Mouse (Mus musculus) heart, adult 2 months (tissue): ENCODE data around the gene Mrpl21. TPM values are rescaled to one million over a fixed set of nuclear protein-coding genes. Genes with fewer than 3 reads are reported as not detected.

ENCODE experiments used
- DNase-seq, 2 experiments: peaks; one replicate each; pipeline ENCODE4 v3.0.0; 2021
- H3K27ac ChIP-seq: fragments of 200-600 bp; 2 replicates; pipeline ENCODE4 v1.8.1; 2022
- H3K27me3 ChIP-seq: fragments of 200-500 bp; 2 replicates; pipeline ENCODE4 v1.6.1; 2012; ENCODE audit warnings: mild to moderate bottlenecking, low read length, inconsistent platforms, mixed read lengths; ENCODE audit not compliant: control insufficient read depth, insufficient read depth
- H3K36me3 ChIP-seq: fragments of 200-500 bp; 2 replicates; pipeline ENCODE4 v1.6.1; 2012; ENCODE audit warnings: low read length, inconsistent platforms; ENCODE audit not compliant: control insufficient read depth, insufficient read depth
- H3K4me1 ChIP-seq: fragments of 200-500 bp; 2 replicates; pipeline ENCODE4 v1.6.1; 2011; ENCODE audit warnings: low read length; ENCODE audit not compliant: control insufficient read depth, insufficient read depth
- H3K4me3 ChIP-seq: fragments of 200-600 bp; 2 replicates; pipeline ENCODE4 v1.8.1; 2022
- H3K79me2 ChIP-seq: fragments of 200-500 bp; replicated peaks from 2 replicates; pipeline ENCODE4 v1.6.1; 2012; ENCODE audit warnings: mild to moderate bottlenecking, inconsistent platforms, low read length, moderate library complexity, mixed read lengths; ENCODE audit not compliant: control insufficient read depth, insufficient read depth
- H3K9ac ChIP-seq: fragments of 200-500 bp; 2 replicates; pipeline ENCODE4 v1.6.1; 2012; ENCODE audit warnings: low read depth, mild to moderate bottlenecking, control low read depth, inconsistent platforms, low read length, mixed read lengths
- CTCF ChIP-seq: fragments of 200-600 bp; IDR thresholded peaks from 2 replicates; pipeline ENCODE4 v1.8.1; 2022; ENCODE audit warnings: antibody characterized with exemption, mild to moderate bottlenecking, moderate library complexity
- EP300 ChIP-seq: fragments of 200-500 bp; IDR thresholded peaks from 2 replicates; pipeline ENCODE4 v1.6.1; 2011; ENCODE audit warnings: low read depth, low read length, control low read depth; ENCODE audit not compliant: insufficient read depth
- POLR2A ChIP-seq: fragments of 200-500 bp; IDR thresholded peaks from 2 replicates; pipeline ENCODE4 v1.6.1; 2011; ENCODE audit warnings: mild to moderate bottlenecking, low read depth, low read length, control low read depth; ENCODE audit not compliant: insufficient read depth
- WGBS: fragments of 180-500 bp; shearing (Covaris S2); methylation state at CpG from one replicate; pipeline ENCODE4 v1.1.7; 2018; 5-methylcytosine and 5-hydroxymethylcytosine counted together
- intact Hi-C: fragments of 180-260 bp; cut with DNase I; formaldehyde crosslinking; loops from one replicate; pipeline ENCODE4 v1.15.1; 2025
- long read RNA-seq: library from polyadenylated mRNA; stranded (forward); transcript quantifications from one replicate; pipeline ENCODE4 v2.0.0, GENCODE M21; 2021
- polyA plus RNA-seq: library from polyadenylated mRNA; depleted of rRNA; stranded (reverse); fragments of >200 nt; gene quantifications from 2 replicates; pipeline ENCODE4 v1.2.3, GENCODE M21; 2012; rRNA removed
- total RNA-seq, 2 experiments: library from RNA; stranded (reverse); gene quantifications; 2 replicates each; pipeline ENCODE4 v1.2.3; 2021

Gene Mrpl21
- total RNA-seq (10 to 100 TPM; 79.4 to 90.1 TPM), polyA plus RNA-seq (65.3 and 76.9 TPM in 2 replicates)
- long read RNA-seq, transcript Mrpl21-201 (7 exons, 802 nt), result major isoform, 67 of 72 reads
- long read RNA-seq, partial matches to known transcripts, result 0 of 72 reads
- long read RNA-seq, other reads (novel, unspliced or antisense), result 3 of 72 reads

DNA sequence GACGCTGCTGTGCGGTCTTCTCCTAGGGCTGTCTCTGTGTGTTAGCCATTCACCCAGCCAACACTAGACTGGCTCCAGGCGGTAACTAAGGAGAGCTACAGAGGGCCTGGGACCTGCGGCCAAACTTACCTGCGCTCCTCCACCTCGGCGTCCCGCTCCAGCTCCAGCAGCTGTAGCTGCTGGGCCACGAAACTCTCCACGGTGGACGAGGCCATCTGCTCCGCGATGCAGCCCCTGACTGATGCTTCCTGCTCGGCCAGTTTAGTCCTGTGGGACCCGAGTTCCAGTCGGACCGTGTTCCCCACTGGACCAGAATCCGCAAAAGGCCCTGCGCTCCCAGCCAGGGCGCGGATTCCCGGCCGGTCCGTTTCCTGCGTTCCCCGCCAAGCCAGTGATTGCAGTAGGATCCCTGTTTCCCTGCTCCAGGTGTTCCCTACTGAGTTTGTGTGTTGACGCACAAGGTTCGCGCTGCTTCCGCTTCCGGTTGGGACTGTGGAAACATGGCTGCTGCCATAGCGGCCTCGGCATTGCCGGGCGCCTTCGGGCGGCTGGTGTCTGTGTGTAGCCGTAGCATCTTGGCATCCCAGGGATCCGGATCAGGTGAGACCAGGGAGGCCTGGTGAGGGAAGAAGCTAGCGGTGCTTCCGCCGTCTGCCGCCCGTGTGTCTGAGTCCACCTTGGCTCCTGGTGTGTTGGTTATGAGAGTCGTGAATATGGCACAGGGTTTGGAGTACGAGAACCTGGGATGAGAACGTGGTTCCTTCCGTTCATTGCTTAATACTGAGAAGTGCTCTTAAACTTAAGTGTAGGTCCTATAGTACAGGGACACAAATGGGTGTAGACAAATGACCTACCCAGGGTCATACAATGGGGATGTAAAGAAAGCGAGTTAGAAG, at the start of gene Mrpl21, which contains the start of gene Ighmbp2:
TSS of gene Mrpl21 (plus strand) at position 330 of the 896 bp plus-strand sequence.
TSS of gene Ighmbp2 (minus strand) at position 446 of the 896 bp plus-strand sequence.
- under 1% methylated on average over 49 of the region's 49 CpGs for WGBS
- no peaks in the 10 kb centered on the region for H3K79me2 ChIP-seq
- peak within 1 kb of the TSS; percentile 88 for H3K4me3 ChIP-seq
- peaks cover 3% of the 10 kb centered on the region for H3K4me1 ChIP-seq
- peak within 1 kb of the TSS; percentile 64 for H3K27ac ChIP-seq
- TF ChIP-seq CTCF (0 out of 2 replicates have a peak, but pooled peaks have one; percentile 4), EP300 (peak; percentile 87), POLR2A (peak; percentile 79)
- H3K27me3 ChIP-seq, result no peaks in the 10 kb centered on the region
- H3K36me3 ChIP-seq, result no peaks in the 10 kb centered on the region
- intact Hi-C loops, result no loop called here
- H3K9ac ChIP-seq, result peak within 1 kb of the TSS; percentile 74
- DNase-seq, result peak; percentile 90 to 92

DNA sequence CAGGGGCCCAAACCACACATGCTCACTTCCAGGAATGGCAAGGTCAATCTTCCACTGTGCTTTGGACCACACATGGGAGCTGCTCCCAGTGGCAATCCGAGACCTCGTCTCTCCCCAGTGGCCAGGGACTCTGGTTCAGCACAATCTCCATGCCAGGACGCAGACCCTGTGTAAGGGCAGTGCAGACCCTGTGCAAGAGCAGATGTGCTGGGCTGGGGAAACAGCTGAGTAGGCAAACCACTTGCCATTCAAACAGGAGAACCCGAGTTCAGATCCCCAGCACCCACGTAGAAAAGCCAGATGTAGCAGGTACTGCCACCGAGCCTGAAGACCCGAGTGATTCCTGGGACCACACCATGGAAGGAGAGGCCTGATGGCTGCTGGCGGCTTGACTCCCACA, 22.7 kb upstream of the Mrpl21 start:
- H3K36me3 ChIP-seq, result no peaks in the 10 kb centered on the region
- intact Hi-C loops, result no loop called here
- WGBS, result 91% methylated on average over 8 of the region's 8 CpGs
- H3K27me3 ChIP-seq, result no peaks in the 10 kb centered on the region
- H3K79me2 ChIP-seq, result no peaks in the 10 kb centered on the region
- no peak for DNase-seq
- no peak overlapping the region for H3K27ac ChIP-seq
- no peak for TF ChIP-seq CTCF
- no peak for TF ChIP-seq POLR2A
- TF ChIP-seq EP300, result no peak
- H3K4me1 ChIP-seq, result no peaks in the 10 kb centered on the region
- no peak overlapping the region for H3K9ac ChIP-seq
- H3K4me3 ChIP-seq, result no peak overlapping the region

DNA sequence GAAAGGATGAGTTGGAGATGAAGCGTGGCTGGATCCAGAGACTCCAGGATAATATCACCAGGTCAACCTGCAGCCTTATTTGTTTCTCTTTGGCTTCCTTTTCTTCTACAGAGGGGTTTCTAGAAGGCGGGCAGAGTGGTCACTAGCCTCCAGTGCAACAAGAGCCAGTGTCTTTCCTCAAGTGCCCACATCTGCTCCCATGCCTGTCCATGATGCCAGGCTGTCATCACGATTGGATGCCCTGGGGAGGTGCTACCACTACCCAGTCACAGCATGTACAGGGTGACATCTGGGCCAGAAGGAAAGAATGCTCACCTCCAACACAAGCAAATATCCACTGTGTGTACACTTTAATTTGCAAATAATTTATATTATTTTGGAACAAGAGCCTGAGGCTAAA, 22.1 kb upstream of the Mrpl21 start:
- no peaks in the 10 kb centered on the region for H3K79me2 ChIP-seq
- H3K9ac ChIP-seq, result no peak overlapping the region
- 88% methylated on average over 3 of the region's 3 CpGs for WGBS
- no peak overlapping the region for H3K4me3 ChIP-seq
- TF ChIP-seq EP300 (no peak), POLR2A (no peak), CTCF (no peak)
- H3K4me1 ChIP-seq, result no peaks in the 10 kb centered on the region
- H3K27ac ChIP-seq, result no peak overlapping the region
- no peaks in the 10 kb centered on the region for H3K36me3 ChIP-seq
- intact Hi-C loops, result no loop called here
- no peaks in the 10 kb centered on the region for H3K27me3 ChIP-seq
- DNase-seq, result no peak

DNA sequence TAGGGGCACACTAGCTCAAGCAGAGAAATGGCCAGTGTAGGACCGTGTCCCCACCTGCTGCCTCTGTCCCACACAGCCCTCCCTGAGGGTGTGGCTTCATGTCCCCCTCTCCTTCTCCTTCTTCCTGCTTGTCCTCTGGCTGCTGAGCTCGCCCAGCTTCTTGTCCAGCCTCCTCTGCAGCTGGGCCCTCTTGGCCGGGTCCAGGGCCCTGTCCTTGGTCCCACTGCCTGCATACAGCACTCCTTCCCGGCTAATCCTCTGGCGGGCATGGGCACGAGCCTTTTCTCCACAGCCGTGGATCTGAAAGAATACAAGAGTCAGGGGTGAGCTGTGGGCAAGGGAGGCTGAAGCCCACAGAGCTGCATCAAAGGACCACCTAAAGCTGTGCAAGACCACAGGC, 21.4 kb upstream of the Mrpl21 start:
- Histone ChIP-seq H3K9ac (no peak overlapping the region), H3K79me2 (no peaks in the 10 kb centered on the region), H3K36me3 (no peaks in the 10 kb centered on the region), H3K27me3 (no peaks in the 10 kb centered on the region), H3K27ac (no peak overlapping the region), H3K4me3 (no peak overlapping the region), H3K4me1 (no peaks in the 10 kb centered on the region)
- no peak for DNase-seq
- no peak for TF ChIP-seq EP300
- no peak for TF ChIP-seq CTCF
- no peak for TF ChIP-seq POLR2A
- intact Hi-C loops, result no loop called here
- 89% methylated on average over 7 of the region's 7 CpGs for WGBS

DNA sequence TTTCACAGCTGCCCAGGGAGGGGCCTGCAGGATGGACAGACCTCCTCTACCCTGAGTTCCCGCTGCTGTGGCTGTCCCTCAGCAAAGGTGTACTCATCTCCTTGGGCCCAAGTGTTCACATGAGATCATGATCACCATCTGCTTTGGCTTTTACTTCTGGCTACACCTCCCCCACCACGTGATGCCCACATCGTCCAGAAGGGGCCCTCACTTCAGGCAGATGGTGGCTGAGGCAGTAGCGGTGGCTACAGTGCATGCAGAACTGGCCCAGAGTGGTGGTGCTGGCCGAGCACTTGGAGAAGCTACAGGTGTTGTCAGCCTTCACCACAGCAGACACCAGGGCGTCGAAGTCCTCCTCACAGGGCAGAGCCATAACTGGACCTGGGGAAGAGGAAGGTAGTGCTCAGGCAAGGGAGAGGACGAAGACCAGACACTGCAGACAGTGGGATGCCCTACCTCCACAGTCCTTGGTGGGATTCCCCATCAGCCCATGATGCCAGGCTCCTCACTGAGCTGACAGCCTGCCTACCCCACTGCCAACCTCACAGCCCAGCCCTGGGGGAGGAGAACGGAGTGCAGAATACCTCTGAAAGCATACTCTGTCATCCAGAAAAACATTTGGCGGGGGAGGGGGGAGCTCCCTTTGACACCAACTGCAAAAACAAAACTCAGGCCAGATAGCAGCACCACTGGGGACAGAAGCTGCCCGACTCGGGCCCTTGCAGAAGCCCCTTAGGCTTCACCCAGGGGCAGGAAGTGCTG, 20.8 kb upstream of the Mrpl21 start:
- Histone ChIP-seq H3K27ac (no peak overlapping the region), H3K4me1 (no peaks in the 10 kb centered on the region), H3K4me3 (no peak overlapping the region), H3K36me3 (no peaks in the 10 kb centered on the region), H3K79me2 (no peaks in the 10 kb centered on the region), H3K27me3 (no peaks in the 10 kb centered on the region), H3K9ac (no peak overlapping the region)
- peak in 1 of 2 experiments; percentile 1 for DNase-seq
- 77% methylated on average over 12 of the region's 12 CpGs for WGBS
- intact Hi-C loops, result no loop called here
- TF ChIP-seq CTCF, result no peak
- TF ChIP-seq EP300, result no peak
- no peak for TF ChIP-seq POLR2A

DNA sequence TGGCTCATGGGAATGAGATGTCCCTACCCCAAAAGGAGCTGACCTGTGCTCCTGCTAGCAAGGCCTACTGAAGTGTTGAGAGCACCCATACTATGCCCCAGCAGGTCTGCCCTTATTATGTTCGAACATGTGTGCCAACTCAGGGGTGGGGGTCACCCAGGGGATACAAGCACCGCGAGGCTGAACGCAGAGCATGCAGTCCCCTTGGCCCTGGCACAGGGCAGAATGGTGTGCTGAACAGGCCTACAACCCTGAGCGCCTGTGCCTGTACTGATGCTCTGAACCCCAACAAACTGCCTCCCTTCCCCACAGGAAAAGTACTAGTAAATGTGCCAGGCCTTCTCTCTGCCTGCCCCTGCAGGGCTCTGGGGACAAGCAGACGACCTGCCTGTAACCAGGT, 18.4 kb upstream of the Mrpl21 start:
- 93% methylated on average over 6 of the region's 6 CpGs for WGBS
- Histone ChIP-seq H3K79me2 (no peaks in the 10 kb centered on the region), H3K27ac (no peak overlapping the region), H3K4me1 (no peaks in the 10 kb centered on the region), H3K4me3 (no peak overlapping the region), H3K27me3 (no peaks in the 10 kb centered on the region), H3K36me3 (no peaks in the 10 kb centered on the region), H3K9ac (no peak overlapping the region)
- peak; percentile 1 to 14 for DNase-seq
- intact Hi-C loops, result no loop called here
- TF ChIP-seq POLR2A (no peak), EP300 (no peak), CTCF (no peak)
